In the genomic region with DNA sequence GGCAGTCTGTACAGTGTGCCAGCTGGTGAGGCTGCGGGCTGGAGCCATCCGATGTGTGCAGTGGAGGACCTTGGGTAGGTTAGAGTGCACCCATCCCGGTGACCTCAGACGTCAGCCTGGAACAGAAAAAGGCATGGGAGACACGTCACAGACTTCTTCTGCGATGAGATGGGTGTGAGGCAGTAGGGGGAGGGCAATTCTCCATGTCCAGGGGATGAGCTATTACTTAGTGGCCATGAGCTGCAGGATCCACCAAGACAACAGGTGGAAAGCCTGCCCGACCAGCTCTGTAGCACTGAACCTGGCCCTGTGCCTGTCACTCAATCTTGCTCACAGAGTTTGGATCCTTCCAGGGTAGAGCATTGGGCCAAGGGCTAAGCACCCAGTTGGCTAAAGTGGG, we compare ENCODE assay signal across 19 mouse cellular contexts. TPM values are rescaled to one million over a fixed set of nuclear protein-coding genes. Genes with fewer than 3 reads are reported as not detected.
DNase-seq lines count a peak whose midpoint lies in the region; ATAC-seq and TF ChIP-seq lines count a peak whose summit lies in the region.
"Had no signal": no experiment of that assay in that cellular context is flagged by ENCODE, and none has a peak within 500 bp of the region (broad histone marks: within the 10 kb centered on the region; RNA-seq: fewer than 3 reads in every experiment).

No protein-coding gene starts in this region.

- H3K9ac ChIP-seq in heart, embryonic 11.5 days (ENCODE audit: low read depth, low read length), result no peak overlapping the region
- H3K9ac ChIP-seq in midbrain, embryonic 14.5 days (replicated peaks; ENCODE audit: low read length), result no peak overlapping the region
- H3K9ac ChIP-seq: embryonic facial prominence, embryonic 12.5 days; forebrain, embryonic 13.5 days; heart, embryonic 12.5 days; hindbrain, embryonic 15.5 days had no signal

- WGBS in heart, embryonic 11.5 days (ENCODE audit: insufficient replicate concordance), result 82% methylated on average over 7 of the region's 7 CpGs
- WGBS in midbrain, embryonic 10.5 days, result 92% methylated on average over 7 of the region's 7 CpGs
- 93% methylated on average over 7 of the region's 7 CpGs for WGBS in midbrain, embryonic 14.5 days
- WGBS in kidney, adult 2 months, result 86% methylated on average over 7 of the region's 7 CpGs

- no peak overlapping the region for H3K4me3 ChIP-seq in heart, embryonic 11.5 days (ENCODE audit: low read depth, low read length)
- H3K4me3 ChIP-seq in midbrain, embryonic 10.5 days, result no peak overlapping the region
- no peak overlapping the region for H3K4me3 ChIP-seq in midbrain, embryonic 14.5 days (replicated peaks; ENCODE audit: low read depth, low read length)
- H3K4me3 ChIP-seq in kidney, adult 2 months (ENCODE audit: insufficient read depth, low read depth, low read length), result no peak overlapping the region
- H3K4me3 ChIP-seq: embryonic facial prominence, embryonic 12.5 days; forebrain, embryonic 13.5 days; heart, embryonic 12.5 days; hindbrain, embryonic 15.5 days had no signal

- TF ChIP-seq POLR2A in kidney, adult 2 months (IDR thresholded peaks at IDR 0.05; ENCODE audit: low read depth, low read length), result no peak

- TF ChIP-seq CTCF in kidney, adult 2 months (conservative IDR thresholded peaks at IDR 0.05; ENCODE audit: insufficient read depth, insufficient read length, low read depth, low read length), result no peak

- no peak overlapping the region for H3K4me2 ChIP-seq in heart, embryonic 11.5 days
- no peak overlapping the region for H3K4me2 ChIP-seq in midbrain, embryonic 14.5 days (ENCODE audit: low read length)
- H3K4me2 ChIP-seq: embryonic facial prominence, embryonic 12.5 days; forebrain, embryonic 13.5 days; heart, embryonic 12.5 days; hindbrain, embryonic 15.5 days had no signal

- no peaks in the 10 kb centered on the region; the same call in 1 of the 2 replicates for H3K27me3 ChIP-seq in heart, embryonic 11.5 days (ENCODE audit: control insufficient read depth, insufficient read depth, low read length)
- H3K27me3 ChIP-seq in midbrain, embryonic 10.5 days (ENCODE audit: low read depth, poor library complexity, severe bottlenecking), result no peaks in the 10 kb centered on the region
- no peaks in the 10 kb centered on the region for H3K27me3 ChIP-seq in midbrain, embryonic 14.5 days (ENCODE audit: control insufficient read depth, insufficient read depth, low read length)
- no peaks in the 10 kb centered on the region for H3K27me3 ChIP-seq in kidney, adult 2 months (replicated peaks; ENCODE audit: control insufficient read depth, insufficient read depth, low read length)
- H3K27me3 ChIP-seq: embryonic facial prominence, embryonic 12.5 days; forebrain, embryonic 13.5 days; heart, embryonic 12.5 days; hindbrain, embryonic 15.5 days; Patski had no signal

- H3K9me3 ChIP-seq in heart, embryonic 11.5 days (replicated peaks; ENCODE audit: control insufficient read depth, low read length), result no peaks in the 10 kb centered on the region
- no peaks in the 10 kb centered on the region for H3K9me3 ChIP-seq in midbrain, embryonic 10.5 days (replicated peaks)
- H3K9me3 ChIP-seq in midbrain, embryonic 14.5 days (ENCODE audit: control insufficient read depth, low read length), result no peaks in the 10 kb centered on the region
- H3K9me3 ChIP-seq: embryonic facial prominence, embryonic 12.5 days; forebrain, embryonic 13.5 days; heart, embryonic 12.5 days; hindbrain, embryonic 15.5 days had no signal

- peak; percentile 71 for DNase-seq in heart, adult 11 months
- peak; percentile 8 for DNase-seq in midbrain, embryonic 10.5 days (ENCODE audit: low spot score)
- DNase-seq in midbrain, embryonic 14.5 days, result no peak
- peak; percentile 1 for DNase-seq in right cerebral cortex, postnatal 4 days
- DNase-seq in right cerebral cortex, adult 18-20 months, result no peak
- DNase-seq in kidney, adult 2 months, result no peak
- DNase-seq: adrenal gland, postnatal 14 days; cerebellum, adult 11-12 months; cerebellum, adult 9-10 months; cerebellum, postnatal 25 days; gastrocnemius, postnatal 36 days; heart, adult 18-20 months had no signal

- no peak for ATAC-seq in heart, embryonic 11.5 days (replicated peaks; ENCODE audit: insufficient number of reproducible peaks, low FRiP score, low TSS enrichment)
- no peak for ATAC-seq in midbrain, embryonic 14.5 days (ENCODE audit: low FRiP score, low TSS enrichment)
- ATAC-seq: activated CD4-positive, CD25-positive, alpha-beta regulatory T cell, adult 4 months; forebrain, embryonic 13.5 days; Patski had no signal

- H3K36me3 ChIP-seq in heart, embryonic 11.5 days (ENCODE audit: control insufficient read depth, insufficient read depth, low read length), result no peaks in the 10 kb centered on the region
- peaks cover 52% of the 10 kb centered on the region for H3K36me3 ChIP-seq in midbrain, embryonic 10.5 days
- H3K36me3 ChIP-seq in midbrain, embryonic 14.5 days (ENCODE audit: control insufficient read depth, insufficient read depth, low read length), result 0 out of 2 replicates have a peak, but pooled peaks cover 8% of the 10 kb centered on the region
- H3K36me3 ChIP-seq in kidney, adult 2 months (ENCODE audit: control insufficient read depth, insufficient read depth, low read length), result no peaks in the 10 kb centered on the region
- H3K36me3 ChIP-seq: heart, embryonic 12.5 days; hindbrain, embryonic 15.5 days had no signal

- H3K4me1 ChIP-seq in heart, embryonic 11.5 days (ENCODE audit: control insufficient read depth, insufficient read depth, low read length), result no peaks in the 10 kb centered on the region
- H3K4me1 ChIP-seq in midbrain, embryonic 10.5 days, result no peaks in the 10 kb centered on the region
- no peaks in the 10 kb centered on the region for H3K4me1 ChIP-seq in midbrain, embryonic 14.5 days (ENCODE audit: control insufficient read depth, insufficient read depth, low read length)
- H3K4me1 ChIP-seq in kidney, adult 2 months (ENCODE audit: control insufficient read depth, insufficient read depth, low read length), result no peaks in the 10 kb centered on the region
- H3K4me1 ChIP-seq: embryonic facial prominence, embryonic 12.5 days; forebrain, embryonic 13.5 days; heart, embryonic 12.5 days; hindbrain, embryonic 15.5 days had no signal

- no peak overlapping the region for H3K27ac ChIP-seq in heart, embryonic 11.5 days (ENCODE audit: low read depth, low read length)
- H3K27ac ChIP-seq in midbrain, embryonic 10.5 days (replicated peaks), result no peak overlapping the region
- no peak overlapping the region for H3K27ac ChIP-seq in midbrain, embryonic 14.5 days (replicated peaks; ENCODE audit: low read depth, low read length)
- no peak overlapping the region for H3K27ac ChIP-seq in kidney, adult 2 months (ENCODE audit: insufficient read depth, low read depth, low read length)
- H3K27ac ChIP-seq: embryonic facial prominence, embryonic 12.5 days; forebrain, embryonic 13.5 days; hindbrain, embryonic 15.5 days had no signal

RNA-seq across cellular contexts. Expression of gene Col6a1, which starts 36.4 kb away (rescaled TPM):
- 16.3 and 22.1 TPM in 2 replicates for polyA plus RNA-seq in heart, embryonic 11.5 days (2014; fragmentation: Nextera tagmentation; extraction: Ambion mirVana)
- polyA plus RNA-seq in midbrain, embryonic 10.5 days (2016; fragmentation: Nextera tagmentation; extraction: Ambion mirVana), result 8.0 and 14.7 TPM in 2 replicates
- polyA plus RNA-seq in midbrain, embryonic 14.5 days (2014; fragmentation: Nextera tagmentation; extraction: Ambion mirVana), result 0.54 and 15.7 TPM in 2 replicates
- 33.2 and 39.1 TPM in 2 replicates for polyA plus RNA-seq in kidney, adult 2 months (2012; rRNA removed)
- polyA plus RNA-seq: activated CD4-positive, CD25-positive, alpha-beta regulatory T cell, adult 4 months had no signal

Comparison
In these comparisons a context has a peak if more than half of its experiments do, and no peak if none do; other contexts are left out.
1. DNase-seq: peak in heart, adult 11 months (single experiment), midbrain, embryonic 10.5 days (single experiment) and right cerebral cortex, postnatal 4 days (single experiment); none in midbrain, embryonic 14.5 days (single experiment), right cerebral cortex, adult 18-20 months (single experiment) and kidney, adult 2 months (single experiment).